Mouse (Mus musculus) midbrain, embryonic 11.5 days (tissue): Measurements from ENCODE around the gene Eddm3b. TPM values are rescaled to one million over a fixed set of nuclear protein-coding genes. Genes with fewer than 3 reads are reported as not detected.
A peak's percentile ranks its signal among the peaks of the same experiment; 100 is the strongest.
"Not testable (repeated sequence)": the region's sequence is repeated elsewhere in the genome, so short reads cannot be mapped to it uniquely, and the experiment has no call there.

Experiments
- ATAC-seq: fragments of 200-750 bp; cut with Nextera tagmentation; 2 replicates; pipeline ENCODE4 v1.8.0; 2017; ENCODE audit warnings: moderate TSS enrichment, moderate library complexity; ENCODE audit not compliant: low FRiP score
- DNase-seq: peaks from one replicate; pipeline ENCODE4 v3.0.0; 2015; ENCODE audit warnings: low spot score; ENCODE audit errors: missing footprints
- H3K27ac ChIP-seq: fragments of 300-500 bp; sonication (generic); 2 replicates; pipeline ENCODE4 v1.5.1; 2014; ENCODE audit warnings: low read depth, low read length
- H3K27me3 ChIP-seq: fragments of 300-500 bp; sonication (generic); 2 replicates; pipeline ENCODE4 v1.6.1; 2014; ENCODE audit warnings: mild to moderate bottlenecking, low read length, moderate library complexity, mixed read lengths; ENCODE audit not compliant: control insufficient read depth, insufficient read depth
- H3K36me3 ChIP-seq: fragments of 300-500 bp; sonication (generic); 2 replicates; pipeline ENCODE4 v1.6.1; 2014; ENCODE audit warnings: mild to moderate bottlenecking, low read length, moderate library complexity, mixed read lengths; ENCODE audit not compliant: control insufficient read depth, insufficient read depth
- H3K4me1 ChIP-seq: fragments of 300-500 bp; sonication (generic); 2 replicates; pipeline ENCODE4 v1.6.1; 2014; ENCODE audit warnings: low read length; ENCODE audit not compliant: control insufficient read depth, insufficient read depth
- H3K4me2 ChIP-seq: fragments of 300-500 bp; sonication (generic); 2 replicates; pipeline ENCODE4 v1.6.1; 2014; ENCODE audit warnings: mild to moderate bottlenecking, moderate library complexity
- H3K4me3 ChIP-seq: fragments of 300-500 bp; sonication (generic); 2 replicates; pipeline ENCODE4 v1.5.1; 2014; ENCODE audit warnings: low read depth, low read length
- H3K9ac ChIP-seq: fragments of 300-500 bp; sonication (generic); 2 replicates; pipeline ENCODE4 v1.6.1; 2014; ENCODE audit warnings: low read length
- H3K9me3 ChIP-seq: fragments of 300-500 bp; sonication (generic); 2 replicates; pipeline ENCODE4 v1.6.1; 2016; ENCODE audit warnings: low read length; ENCODE audit not compliant: control insufficient read depth
- WGBS: fragments of 180-500 bp; shearing (Covaris S2); extraction: QIAGEN DNeasy Blood & Tissue Kit; methylation state at CpG from one replicate; pipeline ENCODE4 v1.1.7; 2014; 5-methylcytosine and 5-hydroxymethylcytosine counted together
- polyA plus RNA-seq: library from polyadenylated mRNA; unstranded; fragments of >200 nt; fragmentation: Nextera tagmentation; extraction: Ambion mirVana; gene quantifications from 2 replicates; pipeline ENCODE4 v1.2.1, GENCODE M21; 2014

The Eddm3b gene
- polyA plus RNA-seq, 1 experiment from 2014 or later = not detected

DNA sequence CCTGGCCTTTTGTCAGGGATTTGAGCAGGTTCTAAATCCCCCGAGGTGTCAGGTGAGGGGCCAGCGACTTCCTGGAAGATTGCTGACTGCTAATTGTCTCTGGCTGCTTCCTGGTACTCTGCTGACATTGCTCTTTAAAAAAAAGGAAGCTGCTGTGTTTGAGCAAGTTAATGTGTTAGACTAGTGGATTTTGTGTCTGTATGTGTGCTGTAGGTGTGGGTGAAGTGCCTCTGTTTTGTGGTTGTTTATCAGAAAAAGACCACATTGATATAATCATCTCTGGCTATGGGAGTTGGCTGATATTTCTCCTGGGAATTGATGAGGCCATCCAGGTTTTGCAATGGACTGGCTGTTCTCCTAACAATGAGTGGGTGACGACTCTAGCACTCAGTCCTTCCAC is 20.7 kb upstream of the Eddm3b start:
- DNase-seq (no peak), ATAC-seq (no peak)
- H3K27ac ChIP-seq = no peak overlapping the region
- no peak overlapping the region for H3K9ac ChIP-seq
- WGBS = 42% methylated on average over 3 of the region's 3 CpGs
- no peaks in the 10 kb centered on the region for H3K36me3 ChIP-seq
- H3K4me1 ChIP-seq = no peaks in the 10 kb centered on the region
- H3K4me3 ChIP-seq = no peak overlapping the region
- H3K9me3 ChIP-seq = no peaks in the 10 kb centered on the region
- H3K27me3 ChIP-seq = no peaks in the 10 kb centered on the region
- no peak overlapping the region for H3K4me2 ChIP-seq

DNA sequence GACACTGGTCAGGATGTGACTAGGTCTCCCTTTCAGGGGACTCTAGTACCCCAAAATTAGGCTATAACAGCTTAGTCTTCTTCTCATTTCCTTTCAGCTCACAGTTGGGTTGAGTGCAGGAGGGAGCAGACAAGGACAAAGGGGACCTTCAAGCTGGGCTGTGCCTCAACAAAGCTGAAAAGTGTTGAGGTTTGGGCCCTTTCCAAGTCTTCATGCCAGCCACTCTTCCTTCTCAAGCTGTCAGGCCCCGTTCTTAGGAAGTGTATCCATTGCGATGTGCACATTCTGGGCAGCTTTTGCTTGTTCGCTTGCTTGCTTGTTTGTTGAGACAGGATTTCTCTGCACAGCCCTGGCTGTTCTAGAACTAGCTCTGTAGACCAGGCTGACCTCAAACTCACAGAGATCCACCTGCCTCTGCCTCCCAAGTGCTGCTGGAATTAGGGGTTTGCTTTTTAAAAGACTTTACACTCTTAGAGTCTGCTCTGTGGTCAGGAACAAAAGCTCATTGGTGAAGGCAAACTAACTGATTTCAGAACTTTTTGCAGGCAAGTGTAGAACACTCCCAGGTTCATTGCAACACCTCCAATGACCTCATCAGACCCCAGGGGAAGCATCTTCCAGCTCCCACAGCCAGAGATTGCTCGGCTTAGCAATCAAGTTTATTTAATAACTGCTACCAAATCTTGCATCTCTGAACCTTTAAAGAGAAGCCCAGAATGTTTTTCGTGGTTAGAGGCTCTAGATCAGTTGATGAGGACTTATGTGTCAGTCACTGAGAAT is 19.9 kb upstream of the Eddm3b start:
- Histone ChIP-seq H3K36me3 (no peaks in the 10 kb centered on the region), H3K4me1 (no peaks in the 10 kb centered on the region), H3K9me3 (no peaks in the 10 kb centered on the region), H3K9ac (no peak overlapping the region), H3K27me3 (no peaks in the 10 kb centered on the region), H3K4me2 (no peak overlapping the region), H3K4me3 (no peak overlapping the region), H3K27ac (no peak overlapping the region)
- ATAC-seq = no peak
- 82% methylated on average over 5 of the region's 5 CpGs for WGBS
- no peak for DNase-seq

DNA sequence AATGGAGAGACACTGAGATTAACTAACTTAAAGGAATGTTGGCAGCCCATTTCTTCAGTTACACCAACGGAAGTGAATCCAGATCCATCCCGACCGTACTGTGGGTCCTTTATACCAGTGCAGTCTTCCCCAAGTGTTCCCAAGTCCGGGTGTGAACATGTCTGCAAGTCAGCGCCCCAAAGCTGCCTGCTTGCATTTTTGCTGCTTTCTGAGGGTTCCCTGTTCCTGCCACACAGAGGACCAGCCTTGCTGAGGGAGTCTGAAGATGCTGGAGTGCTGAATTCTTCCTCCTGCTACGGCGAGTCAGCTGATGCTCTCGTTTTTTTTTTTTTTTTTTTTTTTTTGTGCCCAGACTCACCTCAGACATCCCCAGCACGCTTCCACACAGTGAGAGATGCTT is 19.3 kb upstream of the Eddm3b start:
- Histone ChIP-seq H3K4me1 (no peaks in the 10 kb centered on the region), H3K36me3 (no peaks in the 10 kb centered on the region), H3K4me2 (no peak overlapping the region), H3K9me3 (no peaks in the 10 kb centered on the region), H3K27ac (no peak overlapping the region), H3K27me3 (no peaks in the 10 kb centered on the region), H3K4me3 (no peak overlapping the region), H3K9ac (no peak overlapping the region)
- WGBS = 65% methylated on average over 9 of the region's 9 CpGs
- ATAC-seq (no peak), DNase-seq (no peak)

DNA sequence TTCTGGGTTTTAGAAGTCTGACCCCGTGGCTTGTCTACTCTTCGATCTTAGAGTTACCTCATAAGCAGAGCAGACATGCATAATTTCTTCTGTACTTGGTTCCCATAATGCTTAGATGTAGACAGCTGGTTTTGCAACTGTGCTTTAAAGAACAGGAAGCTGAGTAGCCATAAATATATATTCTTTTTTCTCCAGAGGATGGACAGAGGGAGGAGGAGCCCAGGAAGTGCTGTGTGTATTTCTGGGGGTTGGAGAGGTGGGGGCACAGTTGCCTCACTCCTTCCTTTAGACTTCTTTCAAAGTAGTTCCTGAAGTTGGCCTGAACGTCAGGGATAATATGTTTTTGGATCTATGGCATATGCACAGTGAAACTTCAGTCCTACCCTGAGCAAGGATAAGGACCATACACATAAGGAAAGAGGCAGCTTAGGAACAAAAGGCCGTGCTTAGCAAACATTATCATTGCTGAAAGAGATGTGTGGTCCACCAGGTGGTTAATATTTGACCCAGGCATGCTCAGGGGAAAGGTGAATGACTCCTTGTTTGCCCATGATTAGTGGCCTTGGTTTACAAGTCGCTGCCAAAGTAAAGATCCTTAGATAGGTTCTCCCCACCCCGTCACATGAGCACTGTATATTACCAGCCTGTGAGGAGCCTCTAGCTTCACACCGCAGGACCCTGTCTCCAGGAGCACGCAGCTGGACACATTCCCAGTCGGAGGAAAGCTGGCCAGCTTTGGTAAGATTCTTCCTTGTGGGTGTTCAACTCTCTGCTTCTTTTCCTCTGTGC is 18.3 kb upstream of the Eddm3b start:
- Histone ChIP-seq H3K4me3 (no peak overlapping the region), H3K9me3 (no peaks in the 10 kb centered on the region), H3K4me1 (no peaks in the 10 kb centered on the region), H3K4me2 (no peak overlapping the region), H3K27me3 (no peaks in the 10 kb centered on the region), H3K27ac (no peak overlapping the region), H3K9ac (no peak overlapping the region), H3K36me3 (no peaks in the 10 kb centered on the region)
- DNase-seq (no peak), ATAC-seq (no peak)
- WGBS = 76% methylated on average over 9 of the region's 9 CpGs

DNA sequence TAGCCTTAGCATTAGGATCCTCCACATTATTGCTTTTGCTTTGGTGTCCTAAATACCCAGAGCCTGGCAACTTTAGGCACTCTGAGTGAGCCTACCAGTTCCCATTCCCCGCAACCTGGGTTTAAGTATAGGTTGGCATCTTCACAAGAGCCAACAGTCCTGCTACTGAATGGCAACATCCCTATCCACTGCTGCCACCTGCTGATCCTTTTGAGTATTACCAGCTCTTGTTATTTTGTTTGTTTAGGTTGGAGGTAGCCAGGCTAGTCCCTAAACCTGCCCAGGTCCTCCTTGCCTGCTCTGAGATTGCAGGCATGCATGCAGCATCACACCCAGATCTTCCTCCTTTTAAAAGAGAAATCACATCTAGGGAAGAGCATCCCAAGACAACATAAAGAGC is 15.9 kb upstream of the Eddm3b start:
- DNase-seq = peak; percentile 87

DNA sequence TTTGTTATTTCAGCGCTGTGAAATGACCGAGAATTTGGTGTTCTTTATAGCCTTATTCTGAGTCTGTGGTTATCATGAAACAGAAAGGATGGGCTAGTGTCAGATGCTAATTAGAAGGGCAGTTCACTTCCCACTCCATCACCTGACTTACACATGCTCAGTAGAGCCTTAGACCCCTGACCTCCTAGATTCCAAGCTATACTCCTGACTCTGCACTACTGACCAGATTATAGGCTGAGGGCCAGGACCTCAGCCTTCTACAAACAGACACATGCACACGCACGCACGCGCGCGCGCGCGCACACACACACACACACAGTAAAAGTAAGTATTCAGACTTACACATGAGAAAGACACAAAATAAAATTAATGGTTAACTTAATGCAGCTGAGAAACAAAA is 15.3 kb upstream of the Eddm3b start:
- Histone ChIP-seq H3K9ac (no peak overlapping the region), H3K4me2 (no peak overlapping the region), H3K9me3 (no peaks in the 10 kb centered on the region), H3K27me3 (no peaks in the 10 kb centered on the region), H3K27ac (no peak overlapping the region), H3K4me1 (no peaks in the 10 kb centered on the region), H3K4me3 (no peak overlapping the region), H3K36me3 (no peaks in the 10 kb centered on the region)
- DNase-seq (no peak), ATAC-seq (no peak)
- 95% methylated on average over 11 of the region's 11 CpGs for WGBS

More for the DNA sequence above, 15.9 kb upstream of the Eddm3b start:
- H3K27me3 ChIP-seq, H3K4me1 ChIP-seq, H3K4me3 ChIP-seq, H3K27ac ChIP-seq, H3K9me3 ChIP-seq, H3K9ac ChIP-seq, H3K36me3 ChIP-seq, H3K4me2 ChIP-seq: not testable (repeated sequence)
- WGBS = 43% methylated on average over 1 of the region's 1 CpGs
- peak; percentile 59 for ATAC-seq

DNA sequence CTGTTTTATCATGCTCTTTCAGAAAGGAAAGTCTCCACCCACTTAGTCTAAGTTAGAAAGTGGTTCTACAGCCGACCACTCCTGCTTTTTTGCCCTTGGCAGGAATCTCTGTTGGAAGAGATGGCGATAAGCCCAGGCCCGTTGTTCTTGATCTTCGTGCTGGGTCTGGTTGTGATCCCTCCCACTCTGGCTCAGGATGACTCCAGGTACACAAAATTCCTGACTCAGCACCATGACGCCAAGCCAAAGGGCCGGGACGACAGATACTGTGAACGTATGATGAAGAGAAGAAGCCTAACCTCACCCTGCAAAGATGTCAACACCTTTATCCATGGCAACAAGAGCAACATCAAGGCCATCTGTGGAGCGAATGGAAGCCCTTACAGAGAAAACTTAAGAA is 12.9 kb upstream of the Eddm3b start:
- no peaks in the 10 kb centered on the region for H3K36me3 ChIP-seq
- no peak for DNase-seq
- H3K27me3 ChIP-seq = no peaks in the 10 kb centered on the region
- ATAC-seq = no peak
- no peaks in the 10 kb centered on the region for H3K9me3 ChIP-seq
- H3K4me2 ChIP-seq = no peak overlapping the region
- no peaks in the 10 kb centered on the region for H3K4me1 ChIP-seq
- no peak overlapping the region for H3K9ac ChIP-seq
- H3K27ac ChIP-seq = no peak overlapping the region
- no peak overlapping the region for H3K4me3 ChIP-seq
- 83% methylated on average over 9 of the region's 9 CpGs for WGBS

DNA sequence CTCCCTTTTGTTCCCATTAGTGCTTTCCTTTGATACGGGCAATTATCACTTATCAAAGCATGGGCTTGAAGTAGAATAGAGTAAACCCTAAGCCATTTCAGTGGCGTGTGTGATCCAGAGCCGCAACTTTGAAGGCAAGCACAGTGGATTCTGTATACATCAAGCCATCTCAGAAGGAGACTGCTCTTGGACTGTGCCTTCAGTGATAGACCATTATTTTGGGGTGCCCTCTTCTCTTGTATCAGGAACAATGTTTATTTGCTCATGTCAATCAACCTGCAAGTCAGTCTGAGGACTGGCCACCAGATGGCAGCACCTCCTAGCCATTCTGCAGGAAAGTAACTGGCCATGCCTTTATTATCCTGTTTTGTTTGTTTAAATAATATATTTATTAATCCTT is 11.0 kb upstream of the Eddm3b start:
- Histone ChIP-seq H3K9ac (no peak overlapping the region), H3K9me3 (no peaks in the 10 kb centered on the region), H3K4me1 (no peaks in the 10 kb centered on the region), H3K4me2 (no peak overlapping the region), H3K4me3 (no peak overlapping the region), H3K27ac (no peak overlapping the region), H3K27me3 (no peaks in the 10 kb centered on the region), H3K36me3 (no peaks in the 10 kb centered on the region)
- ATAC-seq (peak; percentile 46), DNase-seq (peak; percentile 96)
- whole genome bisulfite sequencing = 69% methylated on average over 3 of the region's 3 CpGs

DNA sequence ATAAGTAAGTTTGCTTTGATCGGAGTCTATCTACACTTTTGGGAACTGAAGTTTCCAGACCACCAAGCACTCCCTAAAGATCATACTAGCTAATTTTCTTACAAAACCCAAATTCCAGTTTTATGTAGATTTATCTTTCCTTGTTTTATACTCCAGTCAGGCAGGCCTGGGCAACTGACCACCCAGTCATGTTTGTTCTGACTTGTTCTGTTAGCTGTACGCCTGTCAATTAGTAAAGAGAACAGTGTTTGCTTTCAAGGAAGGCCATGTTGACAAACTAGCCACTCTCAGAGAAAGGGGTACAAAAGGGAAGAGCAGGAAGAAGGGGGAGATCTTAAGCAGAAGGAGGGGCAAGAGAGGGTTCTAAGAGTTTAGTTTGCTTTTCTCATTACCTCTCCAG is 9.9 kb upstream of the Eddm3b start:
- Histone ChIP-seq H3K4me3 (no peak overlapping the region), H3K27me3 (no peaks in the 10 kb centered on the region), H3K4me2 (no peak overlapping the region), H3K9ac (no peak overlapping the region), H3K36me3 (no peaks in the 10 kb centered on the region), H3K9me3 (no peaks in the 10 kb centered on the region), H3K27ac (no peak overlapping the region), H3K4me1 (no peaks in the 10 kb centered on the region)
- WGBS = 79% methylated on average over 2 of the region's 2 CpGs
- DNase-seq = no peak
- ATAC-seq = no peak
